Mouse (Mus musculus): ENCODE data around the gene Zdhhc24. TPM values are rescaled to one million over a fixed set of nuclear protein-coding genes. Genes with fewer than 3 reads are reported as not detected.
A peak's percentile ranks its signal among the peaks of the same experiment; 100 is the strongest.

Gene Zdhhc24
- polyA plus RNA-seq, 1 experiment from 2014 or later: 17.1 TPM

GRCm38 (mm10) chr19:4925121-4925860 is 46.8 kb downstream of the Zdhhc24 start:
- Histone ChIP-seq H3K4me3 (no peak overlapping the region), H3K4me1 (peaks cover 25% of the 10 kb centered on the region), H3K9ac (no peak overlapping the region), H3K4me2 (no peak overlapping the region), H3K27ac (no peak overlapping the region), H3K36me3 (ENCODE audit: poor library complexity, severe bottlenecking) (peaks cover 57% of the 10 kb centered on the region), H3K27me3 (no peaks in the 10 kb centered on the region), H3K9me3 (replicated peaks) (no peaks in the 10 kb centered on the region)
- ATAC-seq: no peak
- 97% methylated on average over 11 of the region's 11 CpGs for WGBS

- ATAC-seq: peak; percentile 98
- under 1% methylated on average over 32 of the region's 32 CpGs for WGBS
- H3K4me3 ChIP-seq: peak within 1 kb of the TSS; percentile 74
- peak within 1 kb of the TSS; percentile 68 for H3K9ac ChIP-seq
- H3K36me3 ChIP-seq (ENCODE audit: poor library complexity, severe bottlenecking): peaks cover 30% of the 10 kb centered on the region
- H3K4me1 ChIP-seq: peaks cover 25% of the 10 kb centered on the region
- no peaks in the 10 kb centered on the region for H3K9me3 ChIP-seq (replicated peaks)
- H3K4me2 ChIP-seq: peak within 1 kb of the TSS; percentile 84
- no peaks in the 10 kb centered on the region for H3K27me3 ChIP-seq
- H3K27ac ChIP-seq: peak within 1 kb of the TSS; percentile 62
Measured at GRCm38 (mm10) chr19:4927904-4928531, 49.5 kb downstream of the Zdhhc24 start, which contains the start of gene Dpp3. Gene Dpp3, minus strand, starts transcription at chr19:4928287.

- peaks cover 25% of the 10 kb centered on the region for H3K4me1 ChIP-seq
- peak overlapping the region; percentile 84 for H3K4me2 ChIP-seq
- 58% methylated on average over 5 of the region's 5 CpGs for WGBS
- H3K36me3 ChIP-seq (ENCODE audit: poor library complexity, severe bottlenecking): peaks cover 23% of the 10 kb centered on the region
- no peak for ATAC-seq
- no peaks in the 10 kb centered on the region for H3K9me3 ChIP-seq (replicated peaks)
- H3K4me3 ChIP-seq: peak overlapping the region; percentile 74
- H3K9ac ChIP-seq: peak overlapping the region; percentile 68
- no peaks in the 10 kb centered on the region for H3K27me3 ChIP-seq
- H3K27ac ChIP-seq: peak overlapping the region; percentile 62; the same call in 1 of the 2 replicates
Measured at GRCm38 (mm10) chr19:4928781-4929180, 50.3 kb downstream of the Zdhhc24 start.

Other genes with a start within 250 kb of the Zdhhc24 start
- gene Gm960, start 180.0 kb upstream of the Zdhhc24 start, polyA plus RNA-seq (2015; fragmentation: Nextera tagmentation; extraction: Ambion mirVana): 4.1 and 5.8 TPM in 2 replicates
- gene Sptbn2, start 167.5 kb upstream of the Zdhhc24 start, polyA plus RNA-seq (2015; fragmentation: Nextera tagmentation; extraction: Ambion mirVana): 18.1 and 20.8 TPM in 2 replicates
- gene Rbm4b, start 122.2 kb upstream of the Zdhhc24 start, polyA plus RNA-seq (2015; fragmentation: Nextera tagmentation; extraction: Ambion mirVana): 188 and 192 TPM in 2 replicates
- 103 TPM in 2 replicates for gene Rbm4, start 84.8 kb upstream of the Zdhhc24 start, polyA plus RNA-seq (2015; fragmentation: Nextera tagmentation; extraction: Ambion mirVana)
- gene Gm21992, start 67.1 kb upstream of the Zdhhc24 start, polyA plus RNA-seq (2015; fragmentation: Nextera tagmentation; extraction: Ambion mirVana): 43.0 and 47.4 TPM in 2 replicates
- 88.3 and 95.3 TPM in 2 replicates for gene Rbm14, start 67.0 kb upstream of the Zdhhc24 start, polyA plus RNA-seq (2015; fragmentation: Nextera tagmentation; extraction: Ambion mirVana)
- 42.0 and 47.0 TPM in 2 replicates for gene Ccs, start 39.3 kb upstream of the Zdhhc24 start, polyA plus RNA-seq (2015; fragmentation: Nextera tagmentation; extraction: Ambion mirVana)
- gene Ccdc87, start 39.3 kb upstream of the Zdhhc24 start, polyA plus RNA-seq (2015; fragmentation: Nextera tagmentation; extraction: Ambion mirVana): 0.23 and 0.39 TPM in 2 replicates
- gene Ctsf, start 23.5 kb upstream of the Zdhhc24 start, polyA plus RNA-seq (2015; fragmentation: Nextera tagmentation; extraction: Ambion mirVana): 31.3 and 34.5 TPM in 2 replicates
- gene Actn3, start 759 bp upstream of the Zdhhc24 start, polyA plus RNA-seq (2015; fragmentation: Nextera tagmentation; extraction: Ambion mirVana): 0.64 and 0.97 TPM in 2 replicates
- 8.9 and 10.8 TPM in 2 replicates for gene Bbs1, start 28.0 kb downstream of the Zdhhc24 start, polyA plus RNA-seq (2015; fragmentation: Nextera tagmentation; extraction: Ambion mirVana)
- gene Dpp3, start 49.6 kb downstream of the Zdhhc24 start, polyA plus RNA-seq (2015; fragmentation: Nextera tagmentation; extraction: Ambion mirVana): 118 and 132 TPM in 2 replicates
- 5.7 TPM in 2 replicates for gene Peli3, start 64.5 kb downstream of the Zdhhc24 start, polyA plus RNA-seq (2015; fragmentation: Nextera tagmentation; extraction: Ambion mirVana)
- 128 and 135 TPM in 2 replicates for gene Mrpl11, start 83.5 kb downstream of the Zdhhc24 start, polyA plus RNA-seq (2015; fragmentation: Nextera tagmentation; extraction: Ambion mirVana)
- gene Npas4, start 111.6 kb downstream of the Zdhhc24 start, polyA plus RNA-seq (2015; fragmentation: Nextera tagmentation; extraction: Ambion mirVana): 0.10 and 0.18 TPM in 2 replicates
- gene Slc29a2, start 145.2 kb downstream of the Zdhhc24 start, polyA plus RNA-seq (2015; fragmentation: Nextera tagmentation; extraction: Ambion mirVana): 6.9 and 8.3 TPM in 2 replicates
- gene B4gat1, start 160.2 kb downstream of the Zdhhc24 start, polyA plus RNA-seq (2015; fragmentation: Nextera tagmentation; extraction: Ambion mirVana): 39.4 and 40.3 TPM in 2 replicates
- 3.2 and 3.4 TPM in 2 replicates for gene AC124502.3, start 160.2 kb downstream of the Zdhhc24 start, polyA plus RNA-seq (2015; fragmentation: Nextera tagmentation; extraction: Ambion mirVana)
- 56.0 and 63.2 TPM in 2 replicates for gene Brms1, start 162.7 kb downstream of the Zdhhc24 start, polyA plus RNA-seq (2015; fragmentation: Nextera tagmentation; extraction: Ambion mirVana)
- gene Rin1, start 171.8 kb downstream of the Zdhhc24 start, polyA plus RNA-seq (2015; fragmentation: Nextera tagmentation; extraction: Ambion mirVana): 0.62 and 0.78 TPM in 2 replicates
- 7.0 and 7.3 TPM in 2 replicates for gene Cd248, start 189.4 kb downstream of the Zdhhc24 start, polyA plus RNA-seq (2015; fragmentation: Nextera tagmentation; extraction: Ambion mirVana)
- 2.3 and 2.8 TPM in 2 replicates for gene Tmem151a, start 206.9 kb downstream of the Zdhhc24 start, polyA plus RNA-seq (2015; fragmentation: Nextera tagmentation; extraction: Ambion mirVana)
- 62.4 and 71.4 TPM in 2 replicates for gene Yif1a, start 209.9 kb downstream of the Zdhhc24 start, polyA plus RNA-seq (2015; fragmentation: Nextera tagmentation; extraction: Ambion mirVana)
- 208 and 212 TPM in 2 replicates for gene Cnih2, start 219.9 kb downstream of the Zdhhc24 start, polyA plus RNA-seq (2015; fragmentation: Nextera tagmentation; extraction: Ambion mirVana)
- gene Rab1b, start 228.4 kb downstream of the Zdhhc24 start, polyA plus RNA-seq (2015; fragmentation: Nextera tagmentation; extraction: Ambion mirVana): 235 and 252 TPM in 2 replicates
- gene Klc2, start 239.9 kb downstream of the Zdhhc24 start, polyA plus RNA-seq (2015; fragmentation: Nextera tagmentation; extraction: Ambion mirVana): 41.1 and 43.6 TPM in 2 replicates

All from forebrain, embryonic 13.5 days (tissue).